Mouse (Mus musculus) thymus, postnatal 25 days (tissue): ENCODE measurements around the gene Tubgcp6.

Experiments
- DNase-seq: peaks from one replicate; pipeline ENCODE4 v3.0.0; 2022

Gene Tubgcp6

DNA sequence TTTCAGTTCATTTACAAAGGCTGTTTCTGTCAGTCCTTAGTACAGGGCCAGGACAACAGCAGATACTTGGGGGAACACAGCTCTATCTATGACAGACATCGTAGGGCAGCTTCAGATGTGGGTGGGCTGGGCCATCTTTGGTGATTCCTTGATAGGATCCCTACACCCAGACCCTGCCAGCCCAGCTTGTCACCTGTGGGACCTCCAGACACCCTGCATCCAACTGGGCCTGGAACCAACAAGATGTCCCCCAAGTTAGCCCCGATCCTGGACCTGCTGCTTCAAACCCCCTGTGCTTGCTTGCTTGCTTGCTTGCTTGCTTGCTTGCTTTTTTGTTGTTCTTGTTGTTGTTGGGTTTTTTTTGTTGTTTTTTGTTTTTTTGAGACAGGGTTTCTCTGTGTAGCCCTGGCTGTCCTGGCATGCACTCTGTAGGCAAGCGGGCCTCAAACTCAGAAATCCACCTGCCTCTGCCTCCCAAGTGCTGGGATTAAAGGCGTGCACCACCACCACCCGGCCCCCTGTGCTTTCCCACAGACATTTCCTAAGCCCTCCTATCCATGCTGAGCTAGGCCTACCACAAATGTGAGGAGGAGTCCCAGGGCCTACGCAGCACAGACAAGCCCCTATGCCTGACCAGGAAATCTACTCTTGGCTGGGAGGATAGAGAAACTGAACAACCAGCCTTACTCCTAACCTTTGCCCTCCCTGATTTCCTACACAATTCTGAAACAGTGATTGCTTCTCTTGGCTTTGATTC, 61.0 kb downstream of the Tubgcp6 start:
- no peak for DNase-seq

DNA sequence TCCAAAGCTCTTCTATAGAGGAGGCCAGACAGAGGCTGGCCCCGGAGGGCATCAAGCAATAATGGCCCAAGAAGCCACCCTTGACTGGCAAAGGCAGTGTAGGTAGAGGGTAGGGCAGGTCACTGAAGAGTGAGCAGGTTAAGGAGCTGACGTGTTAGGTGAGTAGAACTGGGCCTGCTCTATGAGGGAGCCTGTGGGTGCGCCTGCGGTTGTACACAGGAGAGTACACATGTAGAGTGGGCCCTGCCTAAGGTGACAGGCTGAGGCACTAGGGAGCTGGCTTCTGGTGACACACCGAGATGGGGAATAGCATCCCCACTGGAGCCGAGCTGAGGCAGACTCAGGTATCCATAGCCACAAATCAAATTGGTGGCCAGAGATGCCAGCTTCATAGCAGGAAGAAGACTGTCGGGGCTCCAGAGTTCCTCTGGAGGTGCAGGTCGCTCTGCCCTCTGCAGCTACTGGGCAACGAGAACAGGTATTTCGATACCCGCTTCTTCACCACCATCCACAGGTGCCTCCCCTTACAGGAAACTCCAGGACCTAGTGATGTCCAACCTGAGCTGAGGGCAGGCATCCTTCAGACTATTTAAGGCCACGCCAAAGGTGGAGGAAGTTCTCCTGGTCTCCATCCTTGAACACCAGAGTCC, 62.0 kb downstream of the Tubgcp6 start:
- DNase-seq: no peak

- DNase-seq: no peak
These were observed 62.8 kb downstream of the Tubgcp6 start for GRCm38 (mm10) chr15:89060032-89060681.

GRCm38 (mm10) chr15:89059161-89059931, 63.6 kb downstream of the Tubgcp6 start, which contains the start of gene Panx2:
TSS of gene Panx2 (plus strand) at chr15:89059734.
- no peak for DNase-seq

GRCm38 (mm10) chr15:89058736-89059135, 64.2 kb downstream of the Tubgcp6 start:
- no peak for DNase-seq

GRCm38 (mm10) chr15:89054666-89055065, 68.2 kb downstream of the Tubgcp6 start:
- no peak for DNase-seq
